Mouse (Mus musculus) embryonic fibroblast, embryonic 13.5 days (primary cell): ENCODE measurements around the gene Gm21783. TPM values are rescaled to one million over a fixed set of nuclear protein-coding genes. Genes with fewer than 3 reads are reported as not detected.
"Not testable (repeated sequence)": the region's sequence is repeated elsewhere in the genome, so short reads cannot be mapped to it uniquely, and the experiment has no call there.

Experiments
- H3K27ac ChIP-seq: 2 replicates; pipeline ENCODE4 v1.5.1; 2012; ENCODE audit warnings: low read length, control low read depth, inconsistent platforms; ENCODE audit not compliant: insufficient read depth
- H3K4me1 ChIP-seq: 2 replicates; pipeline ENCODE4 v1.6.1; 2011; ENCODE audit warnings: low read length; ENCODE audit not compliant: control insufficient read depth, insufficient read depth
- H3K4me3 ChIP-seq: 2 replicates; pipeline ENCODE4 v1.5.1; 2011; ENCODE audit warnings: mild to moderate bottlenecking, control low read depth, low read length; ENCODE audit not compliant: insufficient read depth
- polyA plus RNA-seq: library from polyadenylated mRNA; stranded (reverse); fragments of >200 nt; gene quantifications from 2 replicates; pipeline ENCODE4 v1.2.4, GENCODE M21; 2011; ENCODE audit warnings: low read depth; ENCODE audit not compliant: missing spikeins, insufficient read length

Gm21783 gene
- not detected in 2 replicates for polyA plus RNA-seq

GRCm38 (mm10) chrY:44981163-44981562, at the start of gene Gm21783:
TSS of gene Gm21783 (minus strand) at chrY:44981263.
- not testable (repeated sequence) for H3K27ac ChIP-seq, H3K4me1 ChIP-seq, H3K4me3 ChIP-seq
